Mouse (Mus musculus) c-Kit-negative CD71-positive TER-119-positive erythroid progenitor cells, embryonic 14.5 days (primary cell): ENCODE measurements at regions not wholly inside any gene's neighbourhood (a gene's known extent, or its start where the extent isn't known, plus 50 kb on each side); places are given as distances from the start of the nearest gene placed in this dataset.
"Not testable (repeated sequence)": the region's sequence is repeated elsewhere in the genome, so short reads cannot be mapped to it uniquely, and the experiment has no call there.

Source experiments
- DNase-seq: peaks from one replicate; pipeline ENCODE4 v3.0.0-alpha.2; 2013; ENCODE audit warnings: low read depth, low spot score

DNA sequence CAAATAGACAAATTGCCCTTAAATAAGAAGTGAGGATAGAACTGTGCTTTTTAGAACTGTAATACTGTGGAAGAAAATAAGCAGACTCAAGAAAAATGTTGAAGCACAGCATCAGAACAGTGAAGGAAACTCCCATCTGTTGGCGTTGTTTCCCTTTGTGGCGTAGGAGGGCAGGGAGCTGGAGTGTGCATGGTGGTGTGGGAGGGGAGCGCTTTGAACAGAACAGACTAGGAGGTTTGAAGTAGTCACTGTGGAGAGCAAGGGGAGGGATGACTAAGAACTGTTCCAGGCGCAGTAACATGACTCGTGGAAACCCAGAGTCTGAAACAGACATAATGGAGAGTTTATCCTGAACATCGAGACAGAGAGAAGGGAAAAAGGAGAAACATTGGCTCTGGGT lies 469.7 kb downstream of the Lmo7 start:
- DNase-seq, result no peak

- no peak for DNase-seq
These were observed 461.0 kb downstream of the Lmo7 start for GRCm38 (mm10) chr14:102190786-102191185.

GRCm38 (mm10) chr14:102181269-102181668 lies 451.5 kb downstream of the Lmo7 start:
- DNase-seq, result no peak

- DNase-seq, result no peak
These were observed 442.0 kb downstream of the Lmo7 start for GRCm38 (mm10) chr14:102171775-102172174.

DNA sequence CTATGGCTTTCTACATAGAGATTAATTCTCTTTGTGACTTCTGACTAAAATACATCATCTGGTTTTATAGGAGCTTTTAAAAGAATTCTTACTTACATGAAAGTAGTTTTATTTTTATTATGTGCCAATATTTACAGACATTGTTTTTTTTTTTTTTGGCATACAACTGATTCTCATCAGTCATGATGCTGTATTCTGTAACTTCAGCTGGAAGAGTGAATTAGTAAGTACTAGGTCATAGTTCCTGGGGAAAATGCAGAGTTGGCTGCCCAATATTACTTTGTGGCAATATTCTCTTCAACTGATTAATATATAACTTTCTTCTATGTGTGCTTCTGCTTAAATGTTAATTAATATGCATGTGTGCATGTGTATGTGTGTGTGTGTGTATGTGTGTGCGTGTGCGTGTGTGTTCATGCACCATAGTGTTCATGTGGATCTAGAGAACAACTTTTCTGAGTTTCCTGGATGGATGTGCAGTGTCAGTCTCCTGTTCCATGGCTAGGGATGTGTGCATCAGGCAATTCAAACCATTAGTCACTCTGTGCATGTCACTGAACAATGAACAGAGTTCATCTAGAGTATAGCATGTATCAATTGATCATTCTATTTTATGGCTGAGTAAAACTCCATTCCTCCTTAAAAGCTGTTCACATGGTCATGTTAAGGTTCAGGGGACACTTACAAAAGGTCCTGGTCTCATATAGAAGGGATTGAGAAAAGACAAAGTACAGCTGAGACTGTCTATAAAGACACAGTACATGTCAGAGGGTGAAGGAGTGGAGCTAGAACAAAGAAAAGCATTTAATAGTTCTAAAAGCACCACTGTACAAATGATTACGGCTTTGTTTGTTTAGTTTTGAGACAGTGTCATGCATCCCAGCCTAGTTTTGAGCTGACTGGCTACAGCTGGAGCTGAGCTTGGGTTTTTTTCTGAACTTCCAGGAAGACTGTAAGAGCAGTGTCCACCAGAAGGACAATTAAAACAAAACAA lies 431.8 kb downstream of the Lmo7 start:
- DNase-seq, result no peak

DNA sequence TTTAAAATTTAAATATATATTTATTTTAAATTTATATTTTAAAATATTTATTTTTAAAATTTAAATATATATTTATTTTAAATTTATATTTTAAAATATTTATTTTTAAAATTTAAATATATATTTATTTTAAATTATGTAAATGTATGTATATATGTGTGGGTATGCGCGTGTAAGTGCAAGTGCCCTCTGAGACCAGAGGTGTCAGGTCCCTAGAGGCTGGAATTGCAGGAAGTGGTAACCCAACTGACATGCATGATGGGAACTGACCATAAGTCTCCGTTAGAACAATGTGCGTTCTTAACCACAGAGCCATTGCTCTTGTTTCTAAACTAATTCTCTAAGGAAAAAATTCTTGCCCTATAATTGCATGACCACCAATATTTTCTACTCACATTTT lies 420.7 kb downstream of the Lmo7 start:
- not testable (repeated sequence) for DNase-seq

DNA sequence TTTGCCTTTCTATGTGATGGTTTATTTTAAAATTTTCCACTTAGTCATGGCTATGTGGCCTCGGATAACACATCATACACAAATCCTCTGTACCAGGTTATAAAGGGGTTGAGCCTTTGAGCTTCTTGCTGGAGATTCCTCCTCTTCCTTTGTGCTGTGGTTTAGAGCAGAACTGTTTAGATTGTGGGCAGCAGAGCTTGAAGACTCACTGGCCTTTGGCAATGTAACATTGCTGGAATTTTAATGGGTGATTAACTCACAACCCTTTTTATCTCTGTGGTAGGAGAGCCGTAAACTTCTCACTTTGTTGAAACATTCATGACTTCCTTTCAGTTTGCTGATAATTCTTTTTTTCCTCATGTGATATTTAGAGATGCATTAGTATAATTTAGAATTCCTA lies 413.0 kb downstream of the Lmo7 start:
- DNase-seq, result no peak

DNA sequence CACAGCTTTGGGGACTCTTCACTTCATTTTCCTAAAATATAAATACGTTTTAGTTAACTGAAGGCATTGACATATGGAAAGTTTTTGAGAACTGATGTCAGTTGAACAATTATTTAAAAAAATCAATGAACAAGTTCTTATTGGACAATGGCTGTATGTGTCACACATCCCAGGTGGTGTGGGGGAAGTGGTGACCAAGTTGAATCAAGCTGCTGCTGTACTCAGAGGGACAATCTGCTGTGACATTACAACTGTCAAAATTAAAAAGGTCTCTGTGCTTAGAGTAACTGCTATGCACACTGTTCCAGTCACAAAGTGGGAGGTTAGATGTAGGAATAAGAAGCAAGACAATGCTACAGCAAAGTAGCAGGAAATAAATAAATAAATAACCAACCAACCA lies 409.2 kb downstream of the Lmo7 start:
- no peak for DNase-seq

- DNase-seq, result no peak
These were observed 388.4 kb downstream of the Lmo7 start for GRCm38 (mm10) chr14:102118166-102118565.

GRCm38 (mm10) chr14:102106165-102106564 lies 376.4 kb downstream of the Lmo7 start:
- DNase-seq, result no peak

DNA sequence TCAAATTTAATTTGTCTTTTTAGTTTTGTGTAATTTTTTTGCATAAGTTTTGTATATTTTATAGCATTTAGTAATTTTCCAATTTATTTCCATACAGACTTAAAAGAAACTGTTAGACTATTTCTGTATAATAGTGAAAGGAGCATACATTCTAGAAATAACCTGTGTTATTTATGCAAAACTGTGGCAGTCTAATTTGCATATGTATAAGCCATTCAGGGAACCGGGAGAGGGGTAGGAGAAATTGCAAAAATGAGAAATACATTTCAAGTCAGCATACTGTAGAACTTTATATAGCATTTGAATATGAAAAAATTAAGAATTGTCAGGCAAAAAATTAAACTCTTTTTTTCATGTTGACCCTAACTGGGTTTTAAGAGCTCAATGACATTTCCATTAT lies 364.3 kb downstream of the Lmo7 start:
- no peak for DNase-seq

DNA sequence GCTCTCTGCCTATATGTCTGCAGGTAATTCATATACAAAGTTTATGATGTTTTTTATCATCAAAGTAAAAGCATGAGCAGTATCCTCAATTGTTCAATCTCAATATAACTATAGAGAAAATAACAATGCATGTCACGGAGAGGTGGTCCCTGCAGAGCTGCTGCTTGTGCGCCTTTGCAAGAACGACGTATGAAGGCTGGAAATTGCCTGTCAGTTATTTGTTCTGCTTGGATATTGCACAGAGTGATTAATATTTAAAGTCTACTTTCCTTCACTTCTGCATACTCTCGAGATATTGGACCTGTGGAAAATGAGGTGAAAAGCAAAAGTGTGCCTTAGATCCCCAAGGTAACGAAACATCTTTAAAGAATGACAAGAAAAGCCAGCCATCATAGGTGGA lies 362.8 kb downstream of the Lmo7 start:
- DNase-seq, result no peak

- no peak for DNase-seq
These were observed 319.2 kb downstream of the Lmo7 start for GRCm38 (mm10) chr14:102048932-102049331.

DNA sequence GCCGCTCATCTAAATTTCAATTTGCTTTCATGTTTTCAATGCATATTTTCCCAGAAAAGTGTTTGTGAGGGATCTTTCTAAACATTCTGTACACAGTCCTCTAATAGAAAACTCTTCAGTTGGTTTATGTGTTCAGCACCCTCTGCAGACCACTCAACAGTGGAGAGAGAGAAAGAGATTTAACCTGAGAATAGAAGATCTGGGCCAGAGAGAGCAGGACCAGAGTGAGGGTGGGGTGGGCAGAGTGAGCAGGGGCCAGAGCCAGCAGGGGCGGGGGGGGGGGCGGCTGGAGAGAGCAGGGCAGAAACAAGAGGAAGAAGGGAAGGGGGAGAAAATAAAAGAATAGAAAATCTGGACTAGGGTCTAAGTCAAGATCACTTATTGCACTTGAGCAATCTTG lies 318.7 kb downstream of the Lmo7 start:
- DNase-seq, result no peak

GRCm38 (mm10) chr14:102038145-102038544 lies 308.4 kb downstream of the Lmo7 start:
- no peak for DNase-seq

- DNase-seq, result no peak
These were observed 307.7 kb downstream of the Lmo7 start for GRCm38 (mm10) chr14:102037487-102037886.

DNA sequence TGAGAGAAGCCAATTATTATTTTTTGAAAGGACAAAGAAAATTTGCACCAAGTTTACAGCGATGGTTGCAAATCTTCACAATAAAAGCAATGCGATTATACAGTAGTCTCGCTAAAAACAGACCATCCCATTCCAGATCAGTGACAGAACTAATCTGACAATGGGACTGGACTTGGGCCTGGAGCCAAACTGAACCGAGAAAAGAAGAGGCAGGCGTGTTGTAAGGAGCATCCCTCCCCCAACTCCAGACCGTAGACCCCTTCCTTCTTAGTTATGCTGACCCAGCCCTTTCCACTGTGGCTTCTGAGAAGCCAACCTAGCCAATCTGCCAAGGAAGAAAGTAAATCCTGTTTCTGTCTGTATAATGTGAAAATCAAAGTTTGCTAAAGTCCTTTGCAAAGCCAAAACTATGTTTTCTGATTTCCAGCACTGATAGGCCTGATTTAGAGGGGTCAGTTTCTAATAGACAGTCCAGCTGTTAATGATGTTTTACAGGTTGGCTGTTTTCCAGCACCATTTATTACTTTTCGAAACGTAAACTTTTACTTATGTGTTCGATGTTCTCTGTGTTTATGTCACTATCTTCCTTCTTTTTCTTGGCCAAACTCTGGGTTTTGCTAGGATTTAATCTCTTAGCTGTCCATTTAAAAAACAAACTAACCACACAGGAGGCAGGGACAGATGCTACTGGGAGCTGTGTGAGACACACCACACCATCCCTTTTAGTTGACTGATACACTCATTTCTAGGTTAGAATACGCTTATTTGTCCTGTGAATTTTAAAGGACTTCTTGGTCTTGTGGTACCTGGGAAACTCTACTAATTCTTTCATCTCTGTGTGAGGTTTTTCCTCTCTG lies 301.5 kb downstream of the Lmo7 start:
- no peak for DNase-seq

DNA sequence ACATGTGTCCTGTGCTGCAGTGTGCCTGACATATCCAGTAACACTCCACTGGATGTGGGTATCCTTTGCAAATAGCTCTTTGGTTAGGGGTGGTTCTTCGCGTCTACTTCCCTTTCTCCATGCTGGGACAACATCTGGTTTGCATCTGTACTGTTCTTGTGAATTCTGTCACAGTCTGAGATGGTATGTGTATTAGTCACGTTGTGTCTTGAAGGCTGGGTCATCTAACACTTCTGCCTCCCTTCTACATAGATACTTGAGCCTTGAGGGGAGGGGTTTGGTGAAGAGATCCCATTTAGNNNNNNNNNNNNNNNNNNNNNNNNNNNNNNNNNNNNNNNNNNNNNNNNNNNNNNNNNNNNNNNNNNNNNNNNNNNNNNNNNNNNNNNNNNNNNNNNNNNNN lies 294.9 kb downstream of the Lmo7 start:
- no peak for DNase-seq

GRCm38 (mm10) chr14:102020161-102020605 lies 290.4 kb downstream of the Lmo7 start:
- DNase-seq, result no peak

- no peak for DNase-seq
These were observed 289.6 kb downstream of the Lmo7 start for GRCm38 (mm10) chr14:102019320-102019719.

DNA sequence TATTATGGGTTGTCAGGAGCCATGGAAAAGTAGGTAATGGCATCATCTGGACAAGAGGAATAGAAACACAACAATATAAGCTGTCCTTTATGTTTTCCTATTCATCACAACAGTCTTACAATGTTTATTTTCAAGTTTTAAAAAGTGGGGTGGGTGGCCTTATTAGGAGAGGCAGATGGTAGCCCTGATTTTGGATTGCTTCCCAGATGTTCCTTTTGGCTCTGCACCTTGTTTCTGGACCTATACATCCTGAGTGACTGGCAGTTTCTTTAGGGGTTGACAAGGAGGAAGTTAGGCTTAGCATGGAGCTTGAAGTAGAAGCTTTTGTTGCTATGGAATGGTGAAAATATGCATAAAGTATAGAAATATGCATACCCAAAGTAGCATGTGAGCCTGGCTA lies 286.8 kb downstream of the Lmo7 start:
- no peak for DNase-seq

- DNase-seq, result no peak
These were observed 285.3 kb downstream of the Lmo7 start for GRCm38 (mm10) chr14:102014976-102015603.
